Mouse (Mus musculus) liver, embryonic 14 days (tissue): ENCODE results near the gene Olfr1338. TPM values are rescaled to one million over a fixed set of nuclear protein-coding genes. Genes with fewer than 3 reads are reported as not detected.

Experiments used
- polyA plus RNA-seq: library from polyadenylated mRNA; depleted of rRNA; stranded (reverse); fragments of >200 nt; gene quantifications from 2 replicates; pipeline ENCODE4 v1.2.3, GENCODE M21; 2012; rRNA removed

Gene Olfr1338
- not detected in 2 replicates for polyA plus RNA-seq

GRCm38 (mm10) chr4:118758637-118759036, at the start of gene Olfr1338:
Gene Olfr1338 (minus strand): TSS chr4:118758737.

DNA sequence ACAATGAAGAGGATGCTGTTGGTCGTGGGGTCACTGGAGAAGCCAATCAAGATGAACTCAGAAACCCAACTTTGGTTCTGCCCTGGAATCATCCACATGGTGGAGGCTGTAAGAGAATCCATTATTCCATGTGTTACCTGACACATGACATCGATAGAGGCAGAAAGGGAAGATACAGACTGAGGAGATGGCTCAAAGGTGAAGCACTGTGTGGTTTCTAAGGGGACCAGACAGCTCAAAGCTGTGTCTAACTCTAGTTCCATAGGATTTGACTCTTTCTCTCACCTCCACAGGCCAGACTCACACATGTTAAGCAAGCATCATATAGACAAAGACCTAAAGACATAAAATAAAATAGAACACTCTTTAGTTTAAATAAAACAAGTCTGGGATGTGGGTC, 23.9 kb upstream of the Olfr1338 start, which contains the start of gene Olfr1337:
Gene Olfr1337 (minus strand): TSS at position 101 of the 400 bp plus-strand sequence.

DNA sequence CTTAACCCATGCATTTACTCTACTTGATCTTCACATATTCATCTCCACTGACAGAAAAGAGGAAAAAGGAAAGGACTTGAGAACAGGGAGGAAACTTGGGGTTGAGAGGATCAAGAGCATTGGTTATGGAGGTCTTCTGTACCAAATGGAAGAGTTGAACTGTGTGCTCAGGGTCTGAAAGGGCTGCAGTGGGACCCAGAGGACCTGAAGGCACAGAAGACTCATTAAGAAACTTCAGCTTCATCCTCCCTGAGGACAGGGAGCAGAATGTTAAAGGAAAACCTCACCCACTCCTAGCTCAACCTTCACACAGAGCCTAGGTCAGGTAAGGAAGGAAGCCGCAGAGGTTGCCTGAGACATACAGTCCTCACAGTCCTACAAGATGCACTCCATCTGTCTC, 26.7 kb downstream of the Olfr1338 start, which contains the start of gene Olfr1339:
Gene Olfr1339 (plus strand): TSS at position 301 of the 400 bp plus-strand sequence.

GRCm38 (mm10) chr4:118719838-118720237, 38.7 kb downstream of the Olfr1338 start, which contains the start of gene Olfr1340:
Gene Olfr1340 (plus strand): TSS chr4:118720138.

GRCm38 (mm10) chr4:118703223-118703622, 55.3 kb downstream of the Olfr1338 start, which contains the start of gene Olfr1341:
Gene Olfr1341 (plus strand): TSS chr4:118703523.

Other genes with a start within 250 kb of the Olfr1338 start
- gene 2610528J11Rik, start 231.7 kb downstream of the Olfr1338 start, polyA plus RNA-seq, result 3.9 and 5.4 TPM in 2 replicates
- 0.99 and 1.0 TPM in 2 replicates for gene Tmem125, start 214.7 kb downstream of the Olfr1338 start, polyA plus RNA-seq
- 0.53 and 0.67 TPM in 2 replicates for gene Cfap57, start 138.0 kb downstream of the Olfr1338 start, polyA plus RNA-seq
- 60.5 and 62.5 TPM in 2 replicates for gene Ebna1bp2, start 137.9 kb downstream of the Olfr1338 start, polyA plus RNA-seq
- not detected in 2 replicates for gene Olfr62, start 99.8 kb downstream of the Olfr1338 start, polyA plus RNA-seq
- not detected in 2 replicates for gene Olfr1342, start 66.0 kb downstream of the Olfr1338 start, polyA plus RNA-seq
- not detected in 2 replicates for gene Olfr1341, start 55.2 kb downstream of the Olfr1338 start, polyA plus RNA-seq
- not detected in 2 replicates for gene Olfr1340, start 38.6 kb downstream of the Olfr1338 start, polyA plus RNA-seq
- gene Olfr1339, start 26.6 kb downstream of the Olfr1338 start, polyA plus RNA-seq, result not detected in 2 replicates
- not detected in 2 replicates for gene Olfr1337, start 23.8 kb upstream of the Olfr1338 start, polyA plus RNA-seq
- not detected in 2 replicates for gene Olfr1335, start 51.2 kb upstream of the Olfr1338 start, polyA plus RNA-seq
- gene Olfr1333, start 77.5 kb upstream of the Olfr1338 start, polyA plus RNA-seq, result not detected in 2 replicates
- not detected in 2 replicates for gene Olfr1331, start 105.9 kb upstream of the Olfr1338 start, polyA plus RNA-seq
- gene Olfr1330, start 129.9 kb upstream of the Olfr1338 start, polyA plus RNA-seq, result not detected in 2 replicates
- not detected in 2 replicates for gene Olfr1329, start 158.7 kb upstream of the Olfr1338 start, polyA plus RNA-seq
- gene Olfr1328, start 179.9 kb upstream of the Olfr1338 start, polyA plus RNA-seq, result not detected in 2 replicates
- gene Lao1, start 202.8 kb upstream of the Olfr1338 start, polyA plus RNA-seq, result not detected in 2 replicates